In genomic region chr3:144643301-144643871, GRCm38 (mm10) we compare ENCODE assay signal across 9 mouse cellular contexts.
A peak's percentile ranks its signal among the peaks of the same experiment; 100 is the strongest.
DNase-seq lines count a peak whose midpoint lies in the region; ATAC-seq lines count a peak whose summit lies in the region.
"Had no signal": no experiment of that assay in that cellular context is flagged by ENCODE, and none has a peak within 500 bp of the region (broad histone marks: within the 10 kb centered on the region; RNA-seq: fewer than 3 reads in every experiment).

No protein-coding gene starts in this region.

- H3K36me3 ChIP-seq in hindbrain, embryonic 13.5 days: no peaks in the 10 kb centered on the region
- H3K36me3 ChIP-seq: G1E had no signal

- H3K9me3 ChIP-seq in hindbrain, embryonic 13.5 days: no peaks in the 10 kb centered on the region

- peaks cover 8% of the 10 kb centered on the region for H3K4me1 ChIP-seq in hindbrain, embryonic 13.5 days (replicated peaks)

- no peak overlapping the region for H3K9ac ChIP-seq in hindbrain, embryonic 13.5 days

- ATAC-seq in hindbrain, embryonic 13.5 days (ENCODE audit: low FRiP score): peak; percentile 57; the same call in 1 of the 2 replicates

- no peak overlapping the region for H3K4me3 ChIP-seq in hindbrain, embryonic 13.5 days

- no peaks in the 10 kb centered on the region for H3K27me3 ChIP-seq in hindbrain, embryonic 13.5 days

- H3K4me2 ChIP-seq in hindbrain, embryonic 13.5 days: no peak overlapping the region

- WGBS in hindbrain, embryonic 13.5 days: 12% methylated on average over 2 of the region's 2 CpGs

- H3K27ac ChIP-seq in hindbrain, embryonic 13.5 days: peak overlapping the region; percentile 35; the same call in 1 of the 2 replicates

- peak; percentile 69 for DNase-seq in urinary bladder, postnatal 14 days (ENCODE audit: low spot score)
- DNase-seq in urinary bladder, adult 2 months (ENCODE audit: low spot score): no peak
- DNase-seq in gastrocnemius, adult 18-20 months (ENCODE audit: low spot score): peak; percentile 88
- peak; percentile 61 for DNase-seq in layer of hippocampus, adult 9-11 months
- DNase-seq in lung, postnatal 14 days: peak; percentile 72
- peak; percentile 21 for DNase-seq in retina, postnatal 7 days (ENCODE audit: low read depth, low spot score)
- no peak for DNase-seq in cerebellum, adult 18-20 months

Comparison
In these comparisons a context has a peak if more than half of its experiments do, and no peak if none do; other contexts are left out.
1. DNase-seq: peak in urinary bladder, postnatal 14 days (single experiment), gastrocnemius, adult 18-20 months (single experiment), layer of hippocampus, adult 9-11 months (single experiment), lung, postnatal 14 days (single experiment) and retina, postnatal 7 days (single experiment); none in urinary bladder, adult 2 months (single experiment) and cerebellum, adult 18-20 months (0 of 2).